Mouse (Mus musculus) frontal cortex, postnatal 36 days (tissue): Measurements from ENCODE around the gene Hectd4.

Experiments used
- DNase-seq, 2 experiments: peaks; one replicate each; pipeline ENCODE4 v3.0.0; 2022; ENCODE audit warnings: low spot score in 2 of 2

Hectd4 gene

GRCm38 (mm10) chr5:121395621-121396020 lies 175.6 kb downstream of the Hectd4 start:
- no peak for DNase-seq

- DNase-seq = peak; percentile 92
Observed at GRCm38 (mm10) chr5:121397187-121398145, 177.4 kb downstream of the Hectd4 start, which contains the start of gene Naa25. Gene Naa25 (plus strand): TSS chr5:121397936.

- no peak for DNase-seq
Observed at GRCm38 (mm10) chr5:121398146-121398964, 178.3 kb downstream of the Hectd4 start.

GRCm38 (mm10) chr5:121398965-121399462 lies 179.0 kb downstream of the Hectd4 start:
- DNase-seq = no peak

GRCm38 (mm10) chr5:121399540-121399939 lies 179.5 kb downstream of the Hectd4 start:
- no peak for DNase-seq

GRCm38 (mm10) chr5:121400064-121400463 lies 180.0 kb downstream of the Hectd4 start:
- no peak for DNase-seq

- DNase-seq = no peak
Observed at GRCm38 (mm10) chr5:121400849-121401248, 180.8 kb downstream of the Hectd4 start.

- no peak for DNase-seq
Observed at GRCm38 (mm10) chr5:121407856-121408255, 187.8 kb downstream of the Hectd4 start.

GRCm38 (mm10) chr5:121410975-121411374 lies 191.0 kb downstream of the Hectd4 start:
- DNase-seq = no peak
